Mouse (Mus musculus) midbrain, postnatal 0 days (tissue): ENCODE results near the gene St7l. TPM values are rescaled to one million over a fixed set of nuclear protein-coding genes. Genes with fewer than 3 reads are reported as not detected.

Experiments used
- ATAC-seq: fragments of 200-750 bp; cut with Nextera tagmentation; 2 replicates; pipeline ENCODE4 v1.8.0; 2017; ENCODE audit warnings: moderate number of reproducible peaks, mild to moderate bottlenecking, moderate TSS enrichment, moderate library complexity; ENCODE audit not compliant: low FRiP score
- DNase-seq: peaks from one replicate; pipeline ENCODE4 v3.0.0-alpha.2; 2015; ENCODE audit warnings: low spot score
- H3K27ac ChIP-seq: fragments of 300-500 bp; sonication (generic); 2 replicates; pipeline ENCODE4 v1.5.1; 2014; ENCODE audit warnings: low read depth, mild to moderate bottlenecking, low read length, mixed read lengths
- H3K27me3 ChIP-seq: fragments of 300-500 bp; sonication (generic); 2 replicates; pipeline ENCODE4 v1.6.1; 2014; ENCODE audit warnings: low read length, control low read depth, mixed read lengths; ENCODE audit not compliant: insufficient read depth
- H3K36me3 ChIP-seq: fragments of 300-500 bp; sonication (generic); 2 replicates; pipeline ENCODE4 v1.6.1; 2014; ENCODE audit warnings: low read length, control low read depth, mixed read lengths; ENCODE audit not compliant: insufficient read depth
- H3K4me1 ChIP-seq: fragments of 300-500 bp; sonication (generic); 2 replicates; pipeline ENCODE4 v1.6.1; 2014; ENCODE audit warnings: mild to moderate bottlenecking, control low read depth, antibody characterized with exemption, low read length, mixed read lengths; ENCODE audit not compliant: insufficient read depth
- H3K4me2 ChIP-seq: fragments of 300-500 bp; sonication (generic); 2 replicates; pipeline ENCODE4 v1.6.1; 2014; ENCODE audit warnings: low read depth, mild to moderate bottlenecking, low read length, mixed read lengths; ENCODE audit not compliant: poor library complexity, severe bottlenecking
- H3K4me3 ChIP-seq: fragments of 300-500 bp; sonication (generic); 2 replicates; pipeline ENCODE4 v1.5.1; 2014; ENCODE audit warnings: low read depth, mild to moderate bottlenecking, low read length, moderate library complexity
- H3K9ac ChIP-seq: fragments of 300-500 bp; sonication (generic); replicated peaks from 2 replicates; pipeline ENCODE4 v1.6.1; 2014; ENCODE audit warnings: mild to moderate bottlenecking, low read length, moderate library complexity, mixed read lengths; ENCODE audit not compliant: poor library complexity, severe bottlenecking
- H3K9me3 ChIP-seq: fragments of 300-500 bp; sonication (generic); 2 replicates; pipeline ENCODE4 v1.6.1; 2016; ENCODE audit warnings: low read length, control low read depth
- CTCF ChIP-seq: IDR thresholded peaks from 2 replicates; pipeline ENCODE4 v1.5.1; 2016; ENCODE audit warnings: antibody characterized with exemption, mild to moderate bottlenecking
- WGBS: fragments of 180-500 bp; shearing (Covaris S2); extraction: QIAGEN DNeasy Blood & Tissue Kit; methylation state at CpG from one replicate; pipeline ENCODE4 v1.1.7; 2014; 5-methylcytosine and 5-hydroxymethylcytosine counted together
- polyA plus RNA-seq: library from polyadenylated mRNA; unstranded; fragments of >200 nt; fragmentation: Nextera tagmentation; extraction: Ambion mirVana; gene quantifications from 2 replicates; pipeline ENCODE4 v1.2.1, GENCODE M21; 2015
- total RNA-seq: library from RNA; depleted of rRNA; stranded (reverse); fragments of >200 nt; gene quantifications from 2 replicates; pipeline ENCODE4 v1.2.3, GENCODE M21; 2014; rRNA removed

St7l gene
- 33.6 and 40.0 TPM in 2 replicates for total RNA-seq
- polyA plus RNA-seq: 31.7 and 34.5 TPM in 2 replicates

- Histone ChIP-seq H3K9me3 (no peaks in the 10 kb centered on the region), H3K4me2 (peak within 1 kb of the TSS; percentile 83), H3K27ac (peak within 1 kb of the TSS; percentile 96), H3K9ac (peak within 1 kb of the TSS; percentile 91), H3K27me3 (no peaks in the 10 kb centered on the region), H3K36me3 (no peaks in the 10 kb centered on the region), H3K4me1 (peaks cover 17% of the 10 kb centered on the region; the same call in 1 of the 2 replicates), H3K4me3 (peak within 1 kb of the TSS; percentile 98)
- peak; percentile 38 for TF ChIP-seq CTCF
- WGBS: under 1% methylated on average over 42 of the region's 43 CpGs
- peak; percentile 98 for ATAC-seq
- peak; percentile 94 for DNase-seq
Observed at GRCm38 (mm10) chr3:104863786-104864650, at the start of gene St7l, which contains the start of gene Capza1. St7l (plus strand) TSS chr3:104864005. Capza1 (minus strand) TSS chr3:104864505.

GRCm38 (mm10) chr3:104814746-104815145, 49.1 kb upstream of the St7l start:
- no peak for ATAC-seq
- Histone ChIP-seq H3K9me3 (no peaks in the 10 kb centered on the region), H3K4me2 (no peak overlapping the region), H3K27me3 (no peaks in the 10 kb centered on the region), H3K4me1 (peaks cover 3% of the 10 kb centered on the region; the same call in 1 of the 2 replicates), H3K4me3 (no peak overlapping the region), H3K9ac (no peak overlapping the region), H3K27ac (no peak overlapping the region), H3K36me3 (no peaks in the 10 kb centered on the region)
- no peak for TF ChIP-seq CTCF
- DNase-seq: no peak
- WGBS: 100% methylated on average over 1 of the region's 1 CpGs

- Histone ChIP-seq H3K9me3 (no peaks in the 10 kb centered on the region), H3K27ac (no peak overlapping the region), H3K36me3 (no peaks in the 10 kb centered on the region), H3K27me3 (no peaks in the 10 kb centered on the region), H3K4me2 (no peak overlapping the region), H3K4me3 (no peak overlapping the region), H3K4me1 (peaks cover 3% of the 10 kb centered on the region; the same call in 1 of the 2 replicates), H3K9ac (no peak overlapping the region)
- no peak for TF ChIP-seq CTCF
- 84% methylated on average over 2 of the region's 2 CpGs for WGBS
- DNase-seq: no peak
- no peak for ATAC-seq
Observed at GRCm38 (mm10) chr3:104815346-104815745, 48.5 kb upstream of the St7l start.

GRCm38 (mm10) chr3:104816130-104816529, 47.7 kb upstream of the St7l start:
- H3K27me3 ChIP-seq: no peaks in the 10 kb centered on the region
- no peak overlapping the region for H3K9ac ChIP-seq
- 97% methylated on average over 7 of the region's 7 CpGs for WGBS
- H3K4me2 ChIP-seq: no peak overlapping the region
- ATAC-seq (no peak), DNase-seq (no peak)
- peaks cover 3% of the 10 kb centered on the region; the same call in 1 of the 2 replicates for H3K4me1 ChIP-seq
- no peaks in the 10 kb centered on the region for H3K9me3 ChIP-seq
- H3K36me3 ChIP-seq: no peaks in the 10 kb centered on the region
- no peak for TF ChIP-seq CTCF
- H3K4me3 ChIP-seq: no peak overlapping the region
- no peak overlapping the region for H3K27ac ChIP-seq

- H3K27me3 ChIP-seq: no peaks in the 10 kb centered on the region
- H3K4me3 ChIP-seq: peak overlapping the region; percentile 84
- peak overlapping the region; percentile 84 for H3K9ac ChIP-seq
- peaks cover 3% of the 10 kb centered on the region; the same call in 1 of the 2 replicates for H3K4me1 ChIP-seq
- H3K36me3 ChIP-seq: peaks cover 2% of the 10 kb centered on the region; the same call in 1 of the 2 replicates
- peak overlapping the region; percentile 96 for H3K4me2 ChIP-seq
- DNase-seq (peak; percentile 37), ATAC-seq (peak; percentile 84)
- H3K27ac ChIP-seq: peak overlapping the region; percentile 68
- under 1% methylated on average over 45 of the region's 46 CpGs for WGBS
- H3K9me3 ChIP-seq: no peaks in the 10 kb centered on the region
- no peak for TF ChIP-seq CTCF
Observed at GRCm38 (mm10) chr3:104817481-104817990, 46.3 kb upstream of the St7l start.
